Mouse (Mus musculus) liver, embryonic 14.5 days (tissue): ENCODE results near the gene Mrps18a.

Source experiments
- CTCF ChIP-seq: IDR thresholded peaks from 2 replicates; pipeline ENCODE4 v1.5.1; 2016; ENCODE audit warnings: antibody characterized with exemption, low read depth, control low read depth
- EP300 ChIP-seq: IDR thresholded peaks from 2 replicates; pipeline ENCODE4 v1.6.1; 2016; ENCODE audit warnings: antibody characterized with exemption, low read depth

- TF ChIP-seq CTCF (no peak), EP300 (no peak)
Measured at GRCm38 (mm10) chr17:46164301-46164700, 53.5 kb downstream of the Mrps18a start.
